Mouse (Mus musculus): ENCODE measurements around the gene Gm6657.
A peak's percentile ranks its signal among the peaks of the same experiment; 100 is the strongest.

DNA sequence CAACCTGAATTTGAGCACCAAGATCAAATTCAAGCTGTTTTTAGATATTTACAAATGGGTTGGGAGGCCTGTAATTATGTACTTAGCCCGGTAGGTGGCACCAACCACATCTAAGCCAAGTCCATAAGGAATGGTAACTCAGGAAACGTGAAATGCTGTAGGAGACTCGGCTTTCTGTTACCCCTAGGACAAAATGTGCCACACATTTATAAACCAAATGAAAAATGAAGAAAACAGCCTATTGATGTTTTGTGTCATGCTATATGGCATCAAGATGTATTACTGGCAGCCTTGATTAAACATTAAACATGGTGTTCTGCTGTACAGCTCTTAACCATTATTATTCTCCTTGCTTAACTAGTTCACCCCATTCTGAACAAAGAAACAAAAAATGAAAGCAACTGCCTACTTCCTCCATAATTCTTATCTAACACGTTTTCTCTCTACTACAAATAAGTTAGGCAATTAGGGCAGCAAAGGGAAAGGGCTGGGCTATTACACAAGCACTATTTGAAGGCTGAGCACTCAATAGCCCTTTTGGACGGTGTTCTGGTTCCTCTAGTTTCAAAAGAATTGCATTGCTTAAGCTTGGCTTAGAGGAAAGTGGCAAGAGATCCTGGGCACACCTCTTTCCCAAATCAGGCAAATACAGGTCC, 12.0 kb downstream of the Gm6657 start:
- 0 out of 2 replicates have a peak, but pooled peaks have one; percentile 13 for TF ChIP-seq HCFC1 (IDR thresholded peaks at IDR 0.05; ENCODE audit: low read depth, low read length)
- no peak for TF ChIP-seq UBTF (IDR thresholded peaks at IDR 0.05; ENCODE audit: low read depth, low read length)
- 0 out of 2 replicates have a peak, but pooled peaks have one; percentile 41 for TF ChIP-seq MEF2A (IDR thresholded peaks at IDR 0.05; ENCODE audit: borderline replicate concordance, low read depth, low read length)

All from CH12.LX (cell line).